Mouse (Mus musculus) G1E-ER4 (cell line): ENCODE results near the gene Bag3. TPM values are rescaled to one million over a fixed set of nuclear protein-coding genes. Genes with fewer than 3 reads are reported as not detected.

ENCODE experiments used
- GATA1 ChIP-seq: IDR thresholded peaks from one replicate; pipeline ENCODE4 v1.8.0; 2012; ENCODE audit warnings: low read length, inconsistent platforms
- polyA plus RNA-seq: library from polyadenylated mRNA; stranded (reverse); fragments of >175 nt; gene quantifications from 2 replicates; pipeline ENCODE4 v1.2.3, GENCODE M21; 2012

Bag3 gene
- 116 and 132 TPM in 2 replicates for polyA plus RNA-seq

DNA sequence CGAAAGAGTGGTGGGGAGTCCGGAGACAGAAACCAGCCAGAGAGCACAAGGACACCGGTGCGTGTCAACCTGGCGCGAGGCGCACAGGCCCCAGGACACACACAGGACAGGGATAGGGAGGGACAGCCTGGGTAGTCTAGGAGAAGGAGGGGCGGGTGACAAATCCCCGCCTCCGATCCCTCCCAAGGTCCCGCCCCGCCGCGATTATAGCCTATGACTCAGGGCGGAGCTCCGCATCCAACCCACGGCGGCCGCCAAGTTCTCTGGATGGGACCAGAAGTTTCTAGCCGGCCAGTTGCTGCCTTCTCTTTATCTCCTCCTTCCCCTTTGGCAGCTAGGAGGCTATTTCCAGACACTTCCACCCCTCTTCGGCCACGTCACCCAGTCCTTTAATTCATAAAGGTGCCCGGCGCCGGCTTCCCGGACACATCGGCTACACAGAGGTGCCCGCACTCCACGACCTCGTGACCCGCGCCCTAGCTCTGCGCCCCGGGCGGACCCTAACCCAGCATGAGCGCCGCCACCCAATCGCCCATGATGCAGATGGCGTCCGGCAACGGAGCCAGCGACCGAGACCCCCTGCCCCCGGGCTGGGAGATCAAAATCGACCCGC is at the start of gene Bag3:
TSS of gene Bag3 (plus strand) at position 268 of the 613 bp plus-strand sequence.
- TF ChIP-seq GATA1, result no peak

GRCm38 (mm10) chr7:128474322-128474721 is 49.1 kb upstream of the Bag3 start:
- no peak for TF ChIP-seq GATA1

DNA sequence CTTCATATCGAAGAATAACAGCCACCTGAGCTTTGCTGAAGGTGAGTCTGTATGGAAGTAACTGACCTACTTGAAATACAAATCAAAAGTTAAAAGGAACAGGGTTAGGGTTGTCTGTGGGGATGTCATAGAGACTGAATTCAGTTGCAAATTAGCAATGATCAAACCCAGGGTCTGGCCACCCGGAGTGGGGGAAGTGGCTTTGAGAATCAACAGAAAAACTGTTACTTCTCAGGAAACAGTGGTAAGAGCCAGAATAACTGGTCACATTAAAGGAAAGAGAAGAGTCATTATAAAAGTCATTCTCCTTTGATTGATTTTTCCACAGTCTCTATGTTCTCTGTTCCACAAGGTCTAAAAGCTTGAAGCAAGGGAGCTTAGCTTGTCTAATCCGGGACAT is 34.4 kb upstream of the Bag3 start:
- TF ChIP-seq GATA1, result no peak

DNA sequence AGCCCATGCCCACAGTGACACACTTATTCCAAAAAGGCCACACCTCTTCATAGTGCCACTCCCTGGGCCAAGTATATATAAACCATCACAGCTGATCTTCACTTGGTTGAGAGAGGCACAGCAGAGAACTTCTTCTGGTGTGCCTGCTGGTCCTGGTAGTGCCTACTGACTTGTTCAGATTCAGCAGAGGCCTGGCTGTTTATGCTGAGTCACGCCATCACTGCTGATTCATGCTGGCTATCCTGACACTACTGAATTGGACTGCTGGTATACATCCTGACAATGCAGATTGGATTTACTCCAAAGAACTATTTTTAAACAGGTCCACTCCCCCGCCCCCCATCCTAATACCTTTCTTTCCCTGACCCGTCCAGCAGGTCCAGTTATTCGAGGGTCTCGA is 28.9 kb upstream of the Bag3 start:
- no peak for TF ChIP-seq GATA1

DNA sequence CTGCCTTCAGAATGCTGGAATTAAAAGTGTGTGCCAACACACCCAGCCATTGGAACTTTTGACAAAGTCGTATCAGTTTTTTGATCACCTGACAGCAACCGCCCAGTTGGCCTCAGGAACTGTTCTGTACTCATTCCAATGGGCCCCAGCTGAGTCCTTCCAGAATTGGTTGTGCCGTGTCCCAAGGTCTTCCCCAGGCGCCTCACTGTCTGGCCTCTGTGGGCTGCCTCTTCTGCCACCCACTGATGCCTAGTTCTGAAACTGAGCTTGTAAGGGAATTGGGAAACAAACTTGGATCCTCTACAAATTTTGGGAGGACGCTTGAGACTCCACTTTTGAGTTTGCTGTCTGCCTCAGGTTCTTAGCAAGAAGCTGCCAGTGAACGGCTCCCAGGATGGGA is 23.6 kb upstream of the Bag3 start:
- no peak for TF ChIP-seq GATA1

DNA sequence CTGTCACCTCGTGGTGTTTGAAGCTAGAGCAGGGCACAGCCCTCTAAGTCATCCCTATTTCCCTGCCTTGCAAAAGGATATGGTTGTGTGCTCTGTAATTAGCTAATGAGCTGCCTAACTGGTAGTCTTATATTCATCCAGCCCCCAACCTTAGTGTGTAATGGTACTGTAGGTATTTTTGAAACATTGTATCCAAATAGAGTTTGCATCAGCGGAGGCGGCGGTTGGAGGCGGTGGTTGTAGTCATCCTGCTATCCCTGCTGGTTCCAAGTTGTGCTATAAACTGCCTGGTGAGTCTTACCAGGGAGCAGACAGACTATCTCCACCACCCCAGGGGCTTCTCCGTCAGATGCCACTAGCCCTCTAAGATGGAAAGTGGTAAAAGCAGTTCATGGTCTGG is 19.3 kb upstream of the Bag3 start:
- TF ChIP-seq GATA1, result no peak

- TF ChIP-seq GATA1, result no peak
Measured at GRCm38 (mm10) chr7:128511936-128512335, 11.5 kb upstream of the Bag3 start.

- TF ChIP-seq GATA1, result no peak
Measured at GRCm38 (mm10) chr7:128513512-128513911, 9.9 kb upstream of the Bag3 start.

GRCm38 (mm10) chr7:128514341-128514740 is 9.1 kb upstream of the Bag3 start:
- no peak for TF ChIP-seq GATA1

DNA sequence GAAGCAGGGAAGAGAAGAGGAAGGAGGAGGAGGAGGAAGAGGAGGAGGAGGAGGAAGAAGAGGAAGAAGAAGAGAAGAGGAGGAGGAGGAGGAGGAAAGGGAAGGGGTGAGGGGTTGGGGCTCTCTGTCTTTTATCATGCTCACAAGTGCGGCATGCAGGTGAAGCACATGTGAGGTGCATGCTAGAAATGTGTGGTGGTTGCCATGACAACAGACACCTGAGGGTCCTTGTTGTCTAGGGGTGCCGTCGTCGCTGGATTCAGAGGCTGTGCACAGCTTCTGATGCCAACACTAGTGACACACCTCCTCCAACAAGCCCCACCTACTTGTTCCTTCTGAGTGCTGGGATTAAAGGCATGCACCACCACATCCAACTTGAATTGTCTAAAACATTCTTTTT is 7.1 kb upstream of the Bag3 start:
- TF ChIP-seq GATA1, result no peak

DNA sequence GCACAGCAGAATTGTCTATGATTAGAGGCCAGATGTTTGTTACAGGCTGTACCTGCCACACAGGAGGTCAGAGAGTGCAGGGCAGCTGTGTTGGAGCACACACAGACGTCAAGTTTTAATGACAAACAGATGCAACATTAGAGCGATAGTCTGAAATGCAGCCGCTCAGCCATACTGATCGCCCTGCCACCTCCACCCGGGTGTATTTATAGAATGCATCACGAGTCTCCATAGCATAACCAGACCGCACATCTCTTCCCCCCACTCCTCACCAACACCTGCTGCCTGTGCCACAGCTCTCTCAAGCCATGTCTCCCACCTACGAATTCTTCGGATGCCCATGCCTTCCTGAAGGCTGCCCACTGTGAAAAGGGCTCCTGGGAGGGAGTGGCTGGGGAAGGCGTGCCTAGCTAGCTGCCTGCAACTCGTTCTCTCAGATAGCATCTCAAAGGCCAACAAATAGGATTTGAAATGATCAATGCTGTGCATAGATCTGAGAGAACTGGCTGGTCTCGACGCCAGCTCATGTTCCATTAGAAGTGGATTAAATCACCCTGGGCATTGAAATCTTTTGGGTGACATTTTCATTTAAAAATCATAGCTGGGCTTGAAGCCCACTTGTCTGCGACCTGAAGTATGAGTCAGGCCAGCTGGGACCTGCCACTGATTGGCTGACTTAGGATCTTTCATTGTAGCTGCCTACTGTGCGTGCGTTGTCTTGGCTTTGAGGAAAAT is 3.9 kb upstream of the Bag3 start:
- no peak for TF ChIP-seq GATA1

- TF ChIP-seq GATA1, result no peak
Measured at GRCm38 (mm10) chr7:128523962-128524581, 656 bp downstream of the Bag3 start.

- TF ChIP-seq GATA1, result no peak
Measured at GRCm38 (mm10) chr7:128524641-128525040, 1.2 kb downstream of the Bag3 start.

DNA sequence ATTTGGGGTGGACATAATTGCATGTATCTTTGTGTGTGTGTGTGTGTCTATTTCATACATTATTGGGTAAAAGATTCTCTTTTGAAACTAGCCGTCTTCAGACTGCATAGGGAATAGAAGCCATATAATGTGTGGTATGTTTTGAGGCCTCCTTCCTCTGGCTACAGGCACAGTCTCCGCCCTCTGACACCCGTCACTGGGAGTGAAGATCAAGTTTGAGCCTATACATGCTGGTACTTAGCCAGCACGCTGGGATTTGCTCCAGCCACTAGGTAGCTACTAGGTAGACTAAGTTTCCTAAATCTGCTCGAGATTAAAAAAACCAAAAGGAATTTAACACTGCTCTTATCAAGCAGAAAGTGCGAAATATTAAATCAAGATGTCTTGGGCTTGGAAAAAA is 3.2 kb downstream of the Bag3 start:
- no peak for TF ChIP-seq GATA1

DNA sequence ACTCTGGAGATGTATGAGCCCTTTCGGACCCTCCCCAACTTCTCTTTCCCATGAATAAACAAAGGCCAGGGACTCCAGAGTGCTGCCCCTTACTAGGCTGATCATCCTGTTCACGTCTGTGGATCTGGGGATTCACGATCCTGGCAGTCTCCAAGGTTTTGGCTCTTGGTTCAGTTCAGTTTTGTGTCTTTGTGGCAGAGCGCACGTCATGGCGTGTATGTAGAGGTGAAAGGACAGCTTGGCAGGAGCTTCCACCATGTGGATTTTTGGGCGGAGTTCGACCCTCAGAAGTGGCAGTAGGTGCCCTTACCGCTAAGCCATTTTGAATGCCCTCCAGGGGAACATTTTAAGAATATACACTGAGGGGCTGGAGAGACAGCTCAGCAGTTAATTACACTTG is 5.2 kb downstream of the Bag3 start:
- no peak for TF ChIP-seq GATA1

- no peak for TF ChIP-seq GATA1
Measured at GRCm38 (mm10) chr7:128529126-128529525, 5.7 kb downstream of the Bag3 start.

GRCm38 (mm10) chr7:128529574-128530051 is 6.2 kb downstream of the Bag3 start:
- no peak for TF ChIP-seq GATA1
